Mouse (Mus musculus): Measurements from ENCODE around the gene Efcab12. TPM values are rescaled to one million over a fixed set of nuclear protein-coding genes. Genes with fewer than 3 reads are reported as not detected.

Gene Efcab12
- polyA plus RNA-seq, 1 experiment = 5.4 TPM

Other genes starting within 250 kb of the Efcab12 start
- 0.06 and 0.18 TPM in 2 replicates for gene Mkrn2os, start 245.8 kb downstream of the Efcab12 start, polyA plus RNA-seq (2012; rRNA removed)
- 21.5 and 29.0 TPM in 2 replicates for gene Mkrn2, start 236.5 kb downstream of the Efcab12 start, polyA plus RNA-seq (2012; rRNA removed)
- gene Raf1, start 161.8 kb downstream of the Efcab12 start, polyA plus RNA-seq (2012; rRNA removed) = 143 and 144 TPM in 2 replicates
- gene Tmem40, start 76.0 kb downstream of the Efcab12 start, polyA plus RNA-seq (2012; rRNA removed) = 15.3 and 24.4 TPM in 2 replicates
- gene Cand2, start 63.9 kb downstream of the Efcab12 start, polyA plus RNA-seq (2012; rRNA removed) = 5.1 and 5.7 TPM in 2 replicates
- gene Rpl32, start 29.7 kb downstream of the Efcab12 start, polyA plus RNA-seq (2012; rRNA removed) = 936 and 1,149 TPM in 2 replicates
- 9.2 and 9.6 TPM in 2 replicates for gene Mbd4, start 15.0 kb upstream of the Efcab12 start, polyA plus RNA-seq (2012; rRNA removed)
- gene Ift122, start 15.1 kb upstream of the Efcab12 start, polyA plus RNA-seq (2012; rRNA removed) = 30.1 and 31.2 TPM in 2 replicates
- 0.86 and 1.6 TPM in 2 replicates for gene Rho, start 93.3 kb upstream of the Efcab12 start, polyA plus RNA-seq (2012; rRNA removed)
- gene H1foo, start 106.5 kb upstream of the Efcab12 start, polyA plus RNA-seq (2012; rRNA removed) = not detected in 2 replicates
- gene Plxnd1, start 156.6 kb upstream of the Efcab12 start, polyA plus RNA-seq (2012; rRNA removed) = 56.5 and 73.7 TPM in 2 replicates